Mouse (Mus musculus): ENCODE data around the gene Fgfr3.

GRCm38 (mm10) chr5:33726891-33727290 is 5.4 kb downstream of the Fgfr3 start:
- TF ChIP-seq ZC3H11A (IDR thresholded peaks at IDR 0.05; ENCODE audit: borderline replicate concordance, low read depth, low read length), result no peak
- no peak for TF ChIP-seq CHD2 (IDR thresholded peaks at IDR 0.05; ENCODE audit: low read depth, low read length)
- TF ChIP-seq MAFK (IDR thresholded peaks at IDR 0.05; ENCODE audit: insufficient read depth, low read depth, low read length), result no peak
- TF ChIP-seq HCFC1 (IDR thresholded peaks at IDR 0.05; ENCODE audit: borderline replicate concordance, insufficient read depth, low read length), result no peak
